Mouse (Mus musculus): ENCODE data around the gene Arid3a. TPM values are rescaled to one million over a fixed set of nuclear protein-coding genes. Genes with fewer than 3 reads are reported as not detected.
A peak's percentile ranks its signal among the peaks of the same experiment; 100 is the strongest.
"Not testable (repeated sequence)": the region's sequence is repeated elsewhere in the genome, so short reads cannot be mapped to it uniquely, and the experiment has no call there.

Gene Arid3a
- polyA plus RNA-seq, 1 experiment: 36.5 TPM

- H3K27me3 ChIP-seq (ENCODE audit: control insufficient read depth, insufficient read depth, low read length, poor library complexity, severe bottlenecking): no peaks in the 10 kb centered on the region
- no peak for TF ChIP-seq EP300 (IDR thresholded peaks at IDR 0.05; ENCODE audit: insufficient read depth, low read depth, low read length)
- TF ChIP-seq CTCF (IDR thresholded peaks at IDR 0.05; ENCODE audit: low read depth, low read length): no peak
- TF ChIP-seq POLR2A (IDR thresholded peaks at IDR 0.05; ENCODE audit: insufficient read depth, low read length): no peak
- no peaks in the 10 kb centered on the region for H3K4me1 ChIP-seq (ENCODE audit: control insufficient read depth, insufficient read depth, low read length)
- H3K36me3 ChIP-seq (ENCODE audit: control insufficient read depth, insufficient read depth, low read length, poor library complexity, severe bottlenecking): no peaks in the 10 kb centered on the region
- no peak within 1 kb of the TSS for H3K9ac ChIP-seq (ENCODE audit: low read depth, poor library complexity, severe bottlenecking)
- no peak within 1 kb of the TSS for H3K27ac ChIP-seq (ENCODE audit: insufficient read depth, low read length)
- no peaks in the 10 kb centered on the region for H3K9me3 ChIP-seq (replicated peaks; ENCODE audit: control insufficient read depth, insufficient read depth, low read length, poor library complexity, severe bottlenecking)
- no peak within 1 kb of the TSS for H3K4me3 ChIP-seq (ENCODE audit: low read depth, low read length)
Measured at GRCm38 (mm10) chr10:79890670-79891069, 36.2 kb upstream of the Arid3a start, which contains the start of gene Cfd. TSS of gene Cfd (plus strand) at chr10:79890853.

GRCm38 (mm10) chr10:79892451-79893118, 34.3 kb upstream of the Arid3a start:
- not testable (repeated sequence) for H3K27me3 ChIP-seq (ENCODE audit: control insufficient read depth, insufficient read depth, low read length, poor library complexity, severe bottlenecking); H3K4me1 ChIP-seq (ENCODE audit: control insufficient read depth, insufficient read depth, low read length); H3K4me3 ChIP-seq (ENCODE audit: low read depth, low read length); H3K27ac ChIP-seq (ENCODE audit: insufficient read depth, low read length); H3K9me3 ChIP-seq (replicated peaks; ENCODE audit: control insufficient read depth, insufficient read depth, low read length, poor library complexity, severe bottlenecking); H3K9ac ChIP-seq (ENCODE audit: low read depth, poor library complexity, severe bottlenecking); H3K36me3 ChIP-seq (ENCODE audit: control insufficient read depth, insufficient read depth, low read length, poor library complexity, severe bottlenecking)
- TF ChIP-seq CTCF (IDR thresholded peaks at IDR 0.05; ENCODE audit: low read depth, low read length): peak; percentile 86

GRCm38 (mm10) chr10:79896306-79896705, 30.5 kb upstream of the Arid3a start:
- H3K4me3 ChIP-seq (ENCODE audit: low read depth, low read length): no peak overlapping the region
- H3K4me1 ChIP-seq (ENCODE audit: control insufficient read depth, insufficient read depth, low read length): peaks cover 3% of the 10 kb centered on the region
- no peaks in the 10 kb centered on the region for H3K36me3 ChIP-seq (ENCODE audit: control insufficient read depth, insufficient read depth, low read length, poor library complexity, severe bottlenecking)
- H3K9me3 ChIP-seq (replicated peaks; ENCODE audit: control insufficient read depth, insufficient read depth, low read length, poor library complexity, severe bottlenecking): no peaks in the 10 kb centered on the region
- H3K27ac ChIP-seq (ENCODE audit: insufficient read depth, low read length): no peak overlapping the region
- no peaks in the 10 kb centered on the region for H3K27me3 ChIP-seq (ENCODE audit: control insufficient read depth, insufficient read depth, low read length, poor library complexity, severe bottlenecking)
- H3K9ac ChIP-seq (ENCODE audit: low read depth, poor library complexity, severe bottlenecking): no peak overlapping the region
- TF ChIP-seq EP300 (IDR thresholded peaks at IDR 0.05; ENCODE audit: insufficient read depth, low read depth, low read length): no peak
- TF ChIP-seq CTCF (IDR thresholded peaks at IDR 0.05; ENCODE audit: low read depth, low read length): no peak
- no peak for TF ChIP-seq POLR2A (IDR thresholded peaks at IDR 0.05; ENCODE audit: insufficient read depth, low read length)

GRCm38 (mm10) chr10:79896814-79897213, 30.0 kb upstream of the Arid3a start:
- no peak overlapping the region for H3K9ac ChIP-seq (ENCODE audit: low read depth, poor library complexity, severe bottlenecking)
- no peaks in the 10 kb centered on the region for H3K36me3 ChIP-seq (ENCODE audit: control insufficient read depth, insufficient read depth, low read length, poor library complexity, severe bottlenecking)
- H3K27ac ChIP-seq (ENCODE audit: insufficient read depth, low read length): no peak overlapping the region
- no peaks in the 10 kb centered on the region for H3K9me3 ChIP-seq (replicated peaks; ENCODE audit: control insufficient read depth, insufficient read depth, low read length, poor library complexity, severe bottlenecking)
- H3K27me3 ChIP-seq (ENCODE audit: control insufficient read depth, insufficient read depth, low read length, poor library complexity, severe bottlenecking): no peaks in the 10 kb centered on the region
- no peak overlapping the region for H3K4me3 ChIP-seq (ENCODE audit: low read depth, low read length)
- peaks cover 3% of the 10 kb centered on the region for H3K4me1 ChIP-seq (ENCODE audit: control insufficient read depth, insufficient read depth, low read length)
- no peak for TF ChIP-seq CTCF (IDR thresholded peaks at IDR 0.05; ENCODE audit: low read depth, low read length)
- no peak for TF ChIP-seq POLR2A (IDR thresholded peaks at IDR 0.05; ENCODE audit: insufficient read depth, low read length)
- no peak for TF ChIP-seq EP300 (IDR thresholded peaks at IDR 0.05; ENCODE audit: insufficient read depth, low read depth, low read length)

GRCm38 (mm10) chr10:79897316-79898245, 29.3 kb upstream of the Arid3a start:
- Histone ChIP-seq H3K9ac (ENCODE audit: low read depth, poor library complexity, severe bottlenecking) (no peak overlapping the region), H3K4me1 (ENCODE audit: control insufficient read depth, insufficient read depth, low read length) (peaks cover 3% of the 10 kb centered on the region), H3K36me3 (ENCODE audit: control insufficient read depth, insufficient read depth, low read length, poor library complexity, severe bottlenecking) (no peaks in the 10 kb centered on the region), H3K4me3 (ENCODE audit: low read depth, low read length) (no peak overlapping the region), H3K27me3 (ENCODE audit: control insufficient read depth, insufficient read depth, low read length, poor library complexity, severe bottlenecking) (no peaks in the 10 kb centered on the region), H3K9me3 (replicated peaks; ENCODE audit: control insufficient read depth, insufficient read depth, low read length, poor library complexity, severe bottlenecking) (no peaks in the 10 kb centered on the region), H3K27ac (ENCODE audit: insufficient read depth, low read length) (no peak overlapping the region)
- TF ChIP-seq POLR2A (IDR thresholded peaks at IDR 0.05; ENCODE audit: insufficient read depth, low read length): no peak
- TF ChIP-seq EP300 (IDR thresholded peaks at IDR 0.05; ENCODE audit: insufficient read depth, low read depth, low read length): no peak
- TF ChIP-seq CTCF (IDR thresholded peaks at IDR 0.05; ENCODE audit: low read depth, low read length): no peak

GRCm38 (mm10) chr10:79900951-79901410, 25.9 kb upstream of the Arid3a start:
- Histone ChIP-seq H3K4me3 (ENCODE audit: low read depth, low read length) (no peak overlapping the region), H3K27me3 (ENCODE audit: control insufficient read depth, insufficient read depth, low read length, poor library complexity, severe bottlenecking) (no peaks in the 10 kb centered on the region), H3K4me1 (ENCODE audit: control insufficient read depth, insufficient read depth, low read length) (peaks cover 3% of the 10 kb centered on the region), H3K36me3 (ENCODE audit: control insufficient read depth, insufficient read depth, low read length, poor library complexity, severe bottlenecking) (no peaks in the 10 kb centered on the region), H3K9ac (ENCODE audit: low read depth, poor library complexity, severe bottlenecking) (no peak overlapping the region), H3K27ac (ENCODE audit: insufficient read depth, low read length) (no peak overlapping the region), H3K9me3 (replicated peaks; ENCODE audit: control insufficient read depth, insufficient read depth, low read length, poor library complexity, severe bottlenecking) (no peaks in the 10 kb centered on the region)
- TF ChIP-seq POLR2A (IDR thresholded peaks at IDR 0.05; ENCODE audit: insufficient read depth, low read length) (no peak), CTCF (IDR thresholded peaks at IDR 0.05; ENCODE audit: low read depth, low read length) (peak; percentile 18), EP300 (IDR thresholded peaks at IDR 0.05; ENCODE audit: insufficient read depth, low read depth, low read length) (no peak)
